Mouse (Mus musculus): ENCODE results near the gene Igsf8.
"Not testable (repeated sequence)": the region's sequence is repeated elsewhere in the genome, so short reads cannot be mapped to it uniquely, and the experiment has no call there.

The Igsf8 gene

GRCm38 (mm10) chr1:172261477-172262078, at the start of gene Igsf8:
Gene Igsf8, plus strand, starts transcription at chr1:172261641.
- no peak for DNase-seq

GRCm38 (mm10) chr1:172212776-172213175, 48.7 kb upstream of the Igsf8 start:
- DNase-seq, result no peak

GRCm38 (mm10) chr1:172213771-172214170, 47.7 kb upstream of the Igsf8 start:
- peak in 1 of 2 experiments; percentile 46 for DNase-seq

- peak; percentile 45 to 53 for DNase-seq
Observed at GRCm38 (mm10) chr1:172214748-172215147, 46.7 kb upstream of the Igsf8 start.

GRCm38 (mm10) chr1:172217148-172217547, 44.3 kb upstream of the Igsf8 start:
- DNase-seq, result peak; percentile 96 to 97

GRCm38 (mm10) chr1:172218164-172218910, 43.1 kb upstream of the Igsf8 start:
- no peak for DNase-seq

- DNase-seq, result no peak
Observed at GRCm38 (mm10) chr1:172219451-172220406, 41.7 kb upstream of the Igsf8 start, which contains the start of gene Casq1. Gene Casq1, minus strand, starts transcription at chr1:172219868.

GRCm38 (mm10) chr1:172220414-172220813, 41.0 kb upstream of the Igsf8 start:
- peak; percentile 78 to 81 for DNase-seq

- DNase-seq, result no peak
Observed at GRCm38 (mm10) chr1:172221297-172222063, 40.0 kb upstream of the Igsf8 start.

GRCm38 (mm10) chr1:172228209-172228608, 33.2 kb upstream of the Igsf8 start:
- DNase-seq, result no peak

GRCm38 (mm10) chr1:172229215-172229614, 32.2 kb upstream of the Igsf8 start:
- no peak for DNase-seq

- no peak for DNase-seq
Observed at GRCm38 (mm10) chr1:172240945-172241708, 20.3 kb upstream of the Igsf8 start.

GRCm38 (mm10) chr1:172242401-172242800, 19.0 kb upstream of the Igsf8 start:
- no peak for DNase-seq

- peak in 1 of 2 experiments; percentile 50 for DNase-seq
Observed at GRCm38 (mm10) chr1:172243547-172244205, 17.8 kb upstream of the Igsf8 start.

GRCm38 (mm10) chr1:172244645-172245044, 16.8 kb upstream of the Igsf8 start:
- DNase-seq, result not testable (repeated sequence)

- no peak for DNase-seq
Observed at GRCm38 (mm10) chr1:172247216-172247615, 14.2 kb upstream of the Igsf8 start.

GRCm38 (mm10) chr1:172247679-172248078, 13.8 kb upstream of the Igsf8 start:
- DNase-seq, result peak in 1 of 2 experiments; percentile 55

GRCm38 (mm10) chr1:172258314-172258713, 3.1 kb upstream of the Igsf8 start, which contains the start of gene Atp1a4:
Gene Atp1a4, minus strand, starts transcription at chr1:172258414.
- no peak for DNase-seq

GRCm38 (mm10) chr1:172271208-172271607, 9.8 kb downstream of the Igsf8 start:
- no peak for DNase-seq

GRCm38 (mm10) chr1:172271765-172272164, 10.3 kb downstream of the Igsf8 start:
- no peak for DNase-seq

GRCm38 (mm10) chr1:172273386-172273785, 11.9 kb downstream of the Igsf8 start:
- DNase-seq, result no peak

Measured in lung, postnatal 4 days (tissue).